Mouse (Mus musculus) heart, postnatal 0 days (tissue): ENCODE results near the gene Smyd3. TPM values are rescaled to one million over a fixed set of nuclear protein-coding genes. Genes with fewer than 3 reads are reported as not detected.

Experiments
- ATAC-seq: fragments of 200-750 bp; cut with Nextera tagmentation; 2 replicates; pipeline ENCODE4 v1.8.0; 2017; ENCODE audit warnings: low read depth, moderate number of reproducible peaks, moderate library complexity; ENCODE audit not compliant: insufficient read depth
- DNase-seq: peaks from one replicate; pipeline ENCODE4 v3.0.0-alpha.2; 2016; ENCODE audit warnings: low spot score
- H3K27ac ChIP-seq: fragments of 300-500 bp; sonication (generic); 2 replicates; pipeline ENCODE4 v1.5.1; 2014; ENCODE audit warnings: low read depth, mild to moderate bottlenecking
- H3K27me3 ChIP-seq: fragments of 300-500 bp; sonication (generic); 2 replicates; pipeline ENCODE4 v1.6.1; 2014; ENCODE audit warnings: low read length, mixed read lengths; ENCODE audit not compliant: control insufficient read depth, insufficient read depth
- H3K36me3 ChIP-seq: fragments of 300-500 bp; sonication (generic); replicated peaks from 2 replicates; pipeline ENCODE4 v1.6.1; 2014; ENCODE audit warnings: low read length, mixed read lengths; ENCODE audit not compliant: control insufficient read depth, insufficient read depth
- H3K4me1 ChIP-seq: fragments of 300-500 bp; sonication (generic); 2 replicates; pipeline ENCODE4 v1.6.1; 2014; ENCODE audit warnings: antibody characterized with exemption; ENCODE audit not compliant: control insufficient read depth, insufficient read depth
- H3K4me2 ChIP-seq: fragments of 300-500 bp; sonication (generic); 2 replicates; pipeline ENCODE4 v1.6.1; 2014; ENCODE audit warnings: low read depth, mild to moderate bottlenecking, low read length, moderate library complexity
- H3K4me3 ChIP-seq: fragments of 300-500 bp; sonication (generic); 2 replicates; pipeline ENCODE4 v1.5.1; 2014; ENCODE audit warnings: low read depth, low read length
- H3K9ac ChIP-seq: fragments of 300-500 bp; sonication (generic); replicated peaks from 2 replicates; pipeline ENCODE4 v1.6.1; 2014; ENCODE audit warnings: low read depth, low read length, mixed read lengths
- H3K9me3 ChIP-seq: fragments of 300-500 bp; sonication (generic); replicated peaks from 2 replicates; pipeline ENCODE4 v1.6.1; 2016; ENCODE audit warnings: low read length; ENCODE audit not compliant: control insufficient read depth
- CTCF ChIP-seq: IDR thresholded peaks from 2 replicates; pipeline ENCODE4 v1.5.1; 2016; ENCODE audit warnings: antibody characterized with exemption, control low read depth, low read depth
- EP300 ChIP-seq: IDR thresholded peaks from 2 replicates; pipeline ENCODE4 v1.6.1; 2016; ENCODE audit warnings: antibody characterized with exemption, low read depth
- WGBS: fragments of 180-500 bp; shearing (Covaris S2); extraction: QIAGEN DNeasy Blood & Tissue Kit; methylation state at CpG from one replicate; pipeline ENCODE4 v1.1.7; 2014; 5-methylcytosine and 5-hydroxymethylcytosine counted together
- polyA plus RNA-seq: library from polyadenylated mRNA; unstranded; fragments of >200 nt; fragmentation: Nextera tagmentation; extraction: Ambion mirVana; gene quantifications from 2 replicates; pipeline ENCODE4 v1.2.1, GENCODE M21; 2015
- total RNA-seq: library from RNA; depleted of rRNA; stranded (reverse); fragments of >200 nt; gene quantifications from 2 replicates; pipeline ENCODE4 v1.2.3, GENCODE M21; 2014; ENCODE audit warnings: low replicate concordance

Gene Smyd3
- total and polyA plus RNA-seq, 2 experiments from 2014 or later: 7.0 to 11.6 TPM

GRCm38 (mm10) chr1:179559446-179560194 lies 41.8 kb upstream of the Smyd3 start:
- no peak overlapping the region for H3K4me3 ChIP-seq
- no peak for TF ChIP-seq CTCF
- no peak for TF ChIP-seq EP300
- no peak for DNase-seq
- peaks cover 7% of the 10 kb centered on the region; the same call in 1 of the 2 replicates for H3K4me1 ChIP-seq
- no peaks in the 10 kb centered on the region for H3K9me3 ChIP-seq
- no peaks in the 10 kb centered on the region for H3K36me3 ChIP-seq
- WGBS: 68% methylated on average over 11 of the region's 11 CpGs
- H3K4me2 ChIP-seq: no peak overlapping the region
- no peak overlapping the region for H3K9ac ChIP-seq
- H3K27me3 ChIP-seq: no peaks in the 10 kb centered on the region
- no peak for ATAC-seq
- peak overlapping the region; percentile 22; the same call in 1 of the 2 replicates for H3K27ac ChIP-seq

DNA sequence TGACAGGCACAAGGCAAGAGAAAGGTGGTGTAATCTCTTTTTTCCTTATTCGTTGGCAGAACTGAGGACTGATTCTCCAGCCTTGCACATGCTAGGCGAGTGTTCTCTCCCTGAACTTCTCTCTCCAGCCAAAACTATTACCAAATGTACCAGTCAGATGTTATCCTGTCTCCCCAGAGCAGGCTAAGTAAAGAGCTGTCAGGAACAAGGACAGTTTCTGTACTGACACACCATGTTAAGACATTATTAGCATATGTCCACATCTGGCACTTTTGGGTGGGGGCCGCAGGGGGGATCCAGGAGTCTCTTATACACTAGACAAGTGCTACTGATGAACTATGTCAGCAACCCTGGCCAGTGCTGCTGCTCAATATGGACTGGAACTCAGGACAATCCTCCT lies 39.1 kb upstream of the Smyd3 start:
- no peak overlapping the region for H3K4me3 ChIP-seq
- H3K36me3 ChIP-seq: no peaks in the 10 kb centered on the region
- H3K27me3 ChIP-seq: no peaks in the 10 kb centered on the region
- no peaks in the 10 kb centered on the region for H3K9me3 ChIP-seq
- 73% methylated on average over 3 of the region's 3 CpGs for WGBS
- no peak overlapping the region for H3K4me2 ChIP-seq
- TF ChIP-seq CTCF (no peak), EP300 (no peak)
- H3K4me1 ChIP-seq: peaks cover 26% of the 10 kb centered on the region
- ATAC-seq (no peak), DNase-seq (no peak)
- H3K9ac ChIP-seq: no peak overlapping the region
- H3K27ac ChIP-seq: no peak overlapping the region

DNA sequence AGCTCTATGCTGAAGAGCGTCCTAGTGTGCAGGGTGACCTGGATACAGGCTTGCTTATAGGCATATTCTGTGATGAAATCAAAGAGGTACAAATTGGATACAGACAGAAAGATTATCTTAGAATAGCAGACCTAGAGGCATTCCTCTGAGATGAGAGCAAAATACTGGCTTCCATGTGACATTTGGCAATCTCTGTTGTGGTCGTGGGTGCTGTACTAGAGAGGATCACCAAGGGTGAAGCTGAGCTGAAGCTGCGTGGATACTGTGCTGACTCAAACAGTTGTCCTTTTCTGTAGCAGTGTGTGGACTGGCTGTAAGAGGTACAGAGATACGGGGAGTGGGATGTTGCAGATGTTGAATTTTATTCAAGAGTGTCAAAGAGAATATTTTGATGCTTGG lies 36.1 kb upstream of the Smyd3 start:
- Histone ChIP-seq H3K4me3 (no peak overlapping the region), H3K4me1 (peaks cover 18% of the 10 kb centered on the region), H3K27ac (peak overlapping the region; percentile 38; the same call in 1 of the 2 replicates), H3K9me3 (no peaks in the 10 kb centered on the region), H3K27me3 (no peaks in the 10 kb centered on the region), H3K4me2 (no peak overlapping the region), H3K36me3 (no peaks in the 10 kb centered on the region), H3K9ac (no peak overlapping the region)
- WGBS: 50% methylated on average over 4 of the region's 4 CpGs
- no peak for ATAC-seq
- DNase-seq: no peak
- no peak for TF ChIP-seq EP300
- TF ChIP-seq CTCF: no peak

- ATAC-seq: no peak
- no peak for TF ChIP-seq EP300
- no peak for TF ChIP-seq CTCF
- 0 out of 2 replicates have a peak overlapping the region, but pooled peaks have one; percentile 2 for H3K9ac ChIP-seq
- DNase-seq: no peak
- H3K27ac ChIP-seq: peak overlapping the region; percentile 38; the same call in 1 of the 2 replicates
- peaks cover 20% of the 10 kb centered on the region for H3K4me1 ChIP-seq
- no peaks in the 10 kb centered on the region for H3K27me3 ChIP-seq
- H3K4me3 ChIP-seq: no peak overlapping the region
- no peak overlapping the region for H3K4me2 ChIP-seq
- H3K36me3 ChIP-seq: no peaks in the 10 kb centered on the region
- H3K9me3 ChIP-seq: no peaks in the 10 kb centered on the region
- WGBS: 39% methylated on average over 5 of the region's 5 CpGs
Observed at GRCm38 (mm10) chr1:179553197-179553948, 35.5 kb upstream of the Smyd3 start.

DNA sequence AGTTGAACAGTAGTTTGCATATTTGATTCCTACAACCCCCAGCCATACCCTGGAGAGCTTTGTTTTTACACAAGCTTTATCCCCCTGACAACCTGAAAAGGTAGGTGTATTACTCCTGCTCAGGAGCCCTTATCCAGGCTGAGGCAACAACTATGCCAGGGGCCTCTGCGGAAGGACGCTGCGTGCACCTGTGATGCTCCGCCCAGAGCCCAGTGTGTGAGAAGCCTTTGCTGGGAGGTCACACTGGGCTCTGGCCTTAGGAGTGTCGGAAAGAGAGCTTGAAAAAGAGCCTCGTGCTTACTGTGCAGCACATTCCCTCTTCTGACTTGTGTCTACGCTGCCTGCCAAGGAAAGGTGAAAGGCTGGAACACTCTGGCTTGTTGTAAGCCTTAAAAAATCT lies 34.9 kb upstream of the Smyd3 start:
- WGBS: 45% methylated on average over 7 of the region's 7 CpGs
- ATAC-seq (no peak), DNase-seq (no peak)
- Histone ChIP-seq H3K27me3 (no peaks in the 10 kb centered on the region), H3K4me1 (peaks cover 27% of the 10 kb centered on the region), H3K4me2 (no peak overlapping the region), H3K4me3 (no peak overlapping the region), H3K9me3 (no peaks in the 10 kb centered on the region), H3K36me3 (no peaks in the 10 kb centered on the region), H3K9ac (no peak overlapping the region), H3K27ac (peak overlapping the region; percentile 63)
- TF ChIP-seq EP300: no peak
- TF ChIP-seq CTCF: no peak
